Mouse (Mus musculus) left cerebral cortex, postnatal 36 days (tissue): ENCODE measurements around the gene Nes. TPM values are rescaled to one million over a fixed set of nuclear protein-coding genes. Genes with fewer than 3 reads are reported as not detected.
A peak's percentile ranks its signal among the peaks of the same experiment; 100 is the strongest.

Experiments
- DNase-seq, 2 experiments: peaks; one replicate each; pipeline ENCODE4 v3.0.0; 2021 to 2022; ENCODE audit warnings: low spot score in 2 of 2, mixed read lengths in 1 of 2
- intact Hi-C: fragments of 180-260 bp; cut with DNase I; formaldehyde crosslinking; loops from one replicate; pipeline ENCODE4 v1.15.1; 2025
- total RNA-seq, 2 experiments: library from RNA; stranded (reverse); gene quantifications; 2 replicates each; pipeline ENCODE4 v1.2.3; 2021

Gene Nes
- total RNA-seq: 1 to 10 TPM; 4.6 to 6.2 TPM

DNA sequence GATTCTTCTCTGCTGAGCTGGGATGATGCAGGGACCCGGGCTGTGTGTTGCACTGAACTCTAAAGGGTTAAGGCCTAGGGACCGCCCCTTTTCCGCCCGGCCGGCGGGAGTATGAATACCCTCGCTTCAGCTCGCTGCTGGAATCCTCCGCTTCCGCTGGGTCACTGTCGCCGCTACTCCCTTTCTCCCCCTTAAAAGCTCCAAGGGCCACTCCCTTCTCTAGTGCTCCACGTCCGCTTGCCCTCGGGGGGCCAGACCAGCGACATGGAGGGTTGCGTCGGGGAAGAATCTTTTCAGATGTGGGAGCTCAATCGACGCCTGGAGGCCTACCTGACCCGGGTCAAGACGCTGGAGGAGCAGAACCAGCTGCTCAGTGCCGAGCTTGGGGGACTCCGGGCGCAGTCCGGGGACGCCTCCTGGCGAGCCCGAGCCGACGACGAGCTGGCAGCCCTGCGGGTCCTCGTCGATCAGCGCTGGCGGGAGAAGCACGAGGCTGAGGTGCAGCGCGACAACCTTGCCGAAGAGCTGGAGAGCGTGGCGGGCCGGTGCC, at the start of gene Nes:
Gene Nes (plus strand): TSS at position 140 of the 550 bp plus-strand sequence.
- intact Hi-C loops: loop anchor here (1.0 to 2.0 kb wide), 2 partner anchors 16 to 102 kb away; no protein-coding TSS in a partner anchor
- DNase-seq: no peak

DNA sequence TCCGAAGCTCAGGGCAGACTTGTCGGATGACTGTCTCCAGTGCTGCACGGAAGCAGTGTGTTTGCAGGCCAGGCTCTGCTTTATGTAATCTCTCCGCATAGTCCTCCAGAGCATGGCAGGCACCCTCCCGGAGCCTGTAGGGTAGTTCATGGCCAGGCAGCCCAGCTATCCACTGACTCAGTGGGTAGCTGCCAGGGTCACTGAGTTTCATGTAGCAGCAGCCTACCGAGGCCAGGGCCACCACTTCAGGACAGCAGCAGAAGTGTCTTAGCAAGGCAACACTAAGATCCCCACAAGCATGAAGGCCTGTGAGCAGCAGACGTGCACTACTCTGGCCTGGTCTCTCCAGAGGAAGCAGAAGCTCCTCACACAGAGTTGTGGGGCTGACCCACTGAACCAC, 45.9 kb upstream of the Nes start:
- intact Hi-C loops: no loop called here

GRCm38 (mm10) chr3:87927452-87927851, 43.4 kb upstream of the Nes start:
- DNase-seq: no peak
- intact Hi-C loops: no loop called here

More for the DNA sequence above, 45.9 kb upstream of the Nes start:
- DNase-seq: no peak

GRCm38 (mm10) chr3:87929341-87930077, 41.4 kb upstream of the Nes start:
- no peak for DNase-seq
- intact Hi-C loops: loop anchor here (1.0 kb wide), 3 partner anchors 10 to 44 kb away; partner anchors contain the start of genes Hdgf, Mrpl24 and Prcc

DNA sequence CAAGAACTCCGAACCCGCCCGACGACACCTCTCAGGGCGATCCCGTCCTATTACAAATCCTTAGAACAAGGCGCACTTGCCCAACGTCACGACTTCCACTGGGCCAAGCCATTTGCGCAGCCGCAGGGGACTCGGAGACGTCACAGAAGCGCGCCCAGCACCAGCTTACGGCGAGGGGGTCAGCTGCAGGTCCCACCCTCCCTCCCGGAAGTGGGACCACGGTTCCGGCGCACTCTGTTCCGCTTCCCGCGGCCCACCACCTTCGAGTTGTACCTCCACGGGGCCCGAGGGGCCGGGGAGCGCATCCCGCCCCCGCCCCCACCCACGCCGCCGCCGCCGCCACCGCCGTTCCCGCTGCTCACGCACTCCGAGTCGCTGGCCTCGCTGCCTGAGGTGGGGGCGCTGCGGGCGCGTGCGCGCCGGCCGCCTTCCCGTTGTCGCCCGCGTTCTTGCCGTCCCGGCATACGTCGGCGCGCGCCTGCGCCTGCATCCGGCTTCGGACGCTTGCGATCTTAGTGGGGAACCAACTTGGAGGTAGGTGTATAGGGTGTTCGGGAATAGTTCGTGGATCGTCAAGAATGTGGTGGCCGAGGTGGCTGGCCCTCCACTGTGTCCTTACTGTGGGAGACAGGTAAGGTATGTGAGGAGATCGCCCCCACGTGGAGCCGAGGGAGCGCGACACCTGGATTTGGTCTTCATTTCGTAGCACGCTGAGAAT, 40.6 kb upstream of the Nes start, which contains the start of the genes Isg20l2 and Rrnad1:
Gene Isg20l2 (plus strand): TSS at position 237 of the 718 bp plus-strand sequence.
Gene Rrnad1 (minus strand): TSS at position 640 of the 718 bp plus-strand sequence.
- intact Hi-C loops: loop anchor here (1.0 kb wide), 3 partner anchors 11 to 45 kb away; partner anchors contain the start of genes Hdgf, Mrpl24 and Prcc

DNA sequence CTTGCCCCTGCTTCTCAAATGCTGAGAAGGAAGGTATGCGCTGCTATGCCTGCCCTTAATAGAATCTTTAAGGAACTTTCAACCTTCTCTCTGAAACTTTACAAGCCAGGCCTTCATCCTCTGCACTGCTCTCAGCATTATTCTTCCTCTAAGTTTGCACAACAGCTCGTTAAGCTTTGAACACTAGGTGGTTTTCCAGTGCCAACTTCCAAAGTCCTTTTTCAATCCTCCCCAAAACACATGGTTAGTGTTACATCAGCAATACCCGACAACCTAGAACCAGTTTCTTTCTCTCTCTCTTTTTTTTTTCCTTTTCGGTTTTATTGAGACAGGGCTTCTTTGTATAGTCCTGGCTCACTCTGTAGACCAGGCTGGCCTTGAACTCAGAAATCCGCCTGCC, 36.9 kb upstream of the Nes start:
- intact Hi-C loops: loop anchor here (2.0 kb wide), 2 partner anchors 27 to 139 kb away; no protein-coding TSS in a partner anchor
- no peak for DNase-seq

More for the DNA sequence above, 40.6 kb upstream of the Nes start, which contains the start of the genes Isg20l2 and Rrnad1:
- peak; percentile 99 for DNase-seq

DNA sequence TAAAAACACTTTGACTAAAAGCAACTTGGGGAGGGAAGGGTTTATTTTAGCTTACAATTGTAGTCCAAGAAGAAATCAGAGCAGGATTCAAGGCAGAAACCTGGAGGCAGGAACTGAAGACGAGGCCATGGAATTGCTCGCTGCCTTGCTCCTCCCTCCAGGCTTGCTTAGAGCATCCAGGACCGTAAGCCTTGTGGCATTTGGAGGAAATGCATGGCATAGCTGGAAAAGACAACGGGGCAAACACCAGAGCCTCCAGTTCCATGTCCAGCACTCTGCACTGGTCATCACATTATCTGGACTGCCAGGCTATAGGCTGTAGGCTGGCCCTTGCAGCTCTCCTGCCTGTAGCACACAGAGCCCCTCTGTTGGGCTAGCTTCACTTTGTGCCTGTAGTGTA, 36.4 kb upstream of the Nes start:
- DNase-seq: no peak
- intact Hi-C loops: loop anchor here (2.0 kb wide), 2 partner anchors 26 to 138 kb away; no protein-coding TSS in a partner anchor

GRCm38 (mm10) chr3:87935201-87935600, 35.7 kb upstream of the Nes start:
- intact Hi-C loops: loop anchor here (1.0 to 2.0 kb wide), 3 partner anchors 26 to 138 kb away; no protein-coding TSS in a partner anchor
- DNase-seq: no peak

GRCm38 (mm10) chr3:87935776-87936175, 35.1 kb upstream of the Nes start:
- DNase-seq: peak; percentile 70 to 76
- intact Hi-C loops: loop anchor here (1.0 to 2.0 kb wide), 3 partner anchors 25 to 137 kb away; no protein-coding TSS in a partner anchor

- DNase-seq: no peak
- intact Hi-C loops: no loop called here
Observed at GRCm38 (mm10) chr3:87940611-87941010, 30.3 kb upstream of the Nes start.

DNA sequence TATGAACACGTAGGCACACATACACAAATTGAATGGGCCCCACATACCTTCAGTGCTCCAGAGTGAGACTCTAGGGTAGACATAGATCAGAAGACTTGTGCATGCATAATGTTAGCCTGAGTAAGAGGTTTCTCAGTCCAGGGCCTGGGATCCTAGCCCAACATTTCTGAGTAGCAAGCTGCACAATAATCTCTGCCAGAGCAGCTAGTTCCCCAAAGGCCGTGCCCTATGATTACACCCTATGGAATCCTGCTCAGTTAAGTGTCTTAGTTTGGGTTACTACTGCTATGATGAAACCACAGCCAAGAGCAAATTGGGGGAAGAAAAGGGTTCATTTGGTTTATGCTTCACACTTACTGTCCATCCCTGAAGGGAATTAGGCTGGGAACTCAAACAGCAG, 28.4 kb upstream of the Nes start:
- intact Hi-C loops: no loop called here
- no peak for DNase-seq

GRCm38 (mm10) chr3:87943586-87943985, 27.3 kb upstream of the Nes start:
- DNase-seq: no peak
- intact Hi-C loops: no loop called here

DNA sequence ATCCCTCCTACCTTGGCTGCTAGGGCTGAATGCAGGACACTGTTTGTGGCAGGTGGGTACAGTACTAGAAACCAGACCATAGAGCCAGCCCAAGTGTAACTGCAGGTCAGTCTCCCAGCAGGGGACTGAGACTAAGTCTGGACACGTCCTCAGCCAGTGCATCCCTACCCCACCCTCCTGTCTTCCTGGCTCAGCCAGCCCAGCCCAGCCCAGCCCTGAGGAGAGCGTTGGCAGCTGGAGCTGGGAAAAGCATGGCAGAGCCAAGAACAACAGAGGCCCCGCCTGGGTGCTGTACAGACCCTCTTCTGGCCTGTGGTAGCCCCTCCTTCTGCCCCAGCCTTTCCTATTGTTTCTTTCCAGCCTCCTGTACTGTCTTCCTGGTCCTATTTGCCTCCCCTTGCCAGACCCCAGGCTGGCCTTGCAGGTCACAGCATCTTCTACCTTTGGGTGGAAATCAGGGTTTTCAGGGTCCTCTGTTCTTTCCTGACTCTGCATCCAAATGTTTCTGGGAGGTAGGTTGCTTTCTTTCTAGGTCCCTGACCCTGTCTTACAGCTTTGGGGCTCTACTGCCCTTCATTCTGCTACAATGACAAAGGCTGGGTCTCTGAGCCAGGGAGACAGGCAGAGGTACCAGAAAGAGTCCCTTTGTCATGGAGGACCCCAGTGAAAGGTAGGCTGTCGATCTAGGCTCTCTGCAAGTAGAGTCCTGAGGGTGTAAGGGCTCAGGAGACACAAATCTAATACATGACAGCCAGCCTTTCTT, 25.9 kb upstream of the Nes start:
- intact Hi-C loops: no loop called here
- no peak for DNase-seq

GRCm38 (mm10) chr3:87945781-87946540, 24.9 kb upstream of the Nes start:
- no peak for DNase-seq
- intact Hi-C loops: no loop called here

DNA sequence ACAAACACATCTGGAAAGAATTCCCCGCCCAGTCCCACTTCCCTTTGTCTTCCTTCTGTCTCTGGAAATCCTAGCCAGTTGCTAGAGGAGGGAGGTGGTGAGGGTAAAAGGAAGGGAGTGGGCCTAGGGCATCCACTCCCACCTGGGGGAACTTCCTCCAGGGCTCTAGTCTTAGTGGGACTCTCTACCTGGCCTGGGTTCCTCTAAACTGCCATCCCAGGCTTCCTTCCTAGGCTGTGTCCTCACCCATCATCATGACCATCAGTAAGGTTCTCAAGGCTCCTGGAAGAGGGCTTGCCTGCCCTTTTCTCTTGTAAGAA, 24.4 kb upstream of the Nes start:
- intact Hi-C loops: no loop called here
- no peak for DNase-seq

DNA sequence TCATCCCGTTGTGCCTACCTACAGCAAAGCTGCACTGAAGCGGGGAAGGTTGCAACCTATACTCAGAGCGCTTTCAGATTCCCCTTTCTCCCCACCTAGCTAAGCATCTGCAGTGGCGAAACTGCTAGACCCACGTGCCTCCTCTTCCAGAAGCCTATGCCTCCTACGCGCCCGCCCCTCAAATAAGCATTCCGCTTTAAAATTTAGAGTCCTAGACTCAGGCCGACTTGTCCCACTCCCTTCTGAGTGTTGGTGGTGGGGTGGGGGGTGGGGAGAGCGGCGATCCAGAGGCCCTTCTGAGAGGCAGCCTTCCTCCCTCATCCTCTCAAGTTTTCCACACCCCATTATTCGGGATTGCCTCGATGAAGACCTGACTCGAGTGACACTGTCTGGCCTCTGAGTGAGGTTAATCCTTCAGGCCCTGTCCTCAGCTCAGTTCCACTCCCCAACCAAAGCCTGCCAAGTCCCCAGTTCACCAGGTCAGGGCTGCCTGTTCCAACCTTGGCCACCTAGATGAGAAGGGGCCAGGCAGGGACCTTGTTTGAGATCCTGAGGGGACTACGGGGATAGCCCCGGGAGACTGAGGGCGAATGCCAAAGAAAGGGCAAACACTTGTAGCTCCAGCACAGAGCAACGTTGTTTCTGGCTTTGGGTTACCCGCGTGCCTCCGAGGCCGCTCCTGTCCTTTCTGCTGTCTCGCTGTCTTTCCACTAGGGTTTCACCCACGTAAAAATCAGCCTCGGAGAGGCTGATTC, 23.6 kb upstream of the Nes start:
- no peak for DNase-seq
- intact Hi-C loops: no loop called here

GRCm38 (mm10) chr3:87947811-87948199, 23.1 kb upstream of the Nes start:
- intact Hi-C loops: no loop called here
- DNase-seq: no peak
